Mouse (Mus musculus): ENCODE measurements at regions not wholly inside any gene's neighbourhood (a gene's known extent, or its start where the extent isn't known, plus 50 kb on each side); places are given as distances from the start of the nearest gene placed in this dataset.

DNA sequence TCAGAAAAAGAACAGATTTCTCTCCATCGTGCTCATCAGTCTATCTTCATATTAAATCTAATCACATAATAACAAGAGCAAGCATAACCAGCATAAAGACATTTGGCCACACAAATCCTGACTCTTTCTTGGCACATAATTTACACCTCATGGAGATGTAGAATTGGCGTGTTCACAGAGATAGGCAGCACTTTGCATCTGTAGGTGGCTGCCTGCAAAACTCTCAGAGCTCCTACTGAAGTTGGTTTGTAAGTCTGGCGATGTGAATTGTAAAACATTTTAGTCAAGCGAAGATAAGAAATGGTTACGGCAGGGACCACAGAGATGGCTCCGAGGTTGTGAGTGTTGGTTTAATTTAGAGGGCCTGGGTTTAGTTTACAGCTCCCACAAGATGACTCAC lies 419.0 kb downstream of the Adamts20 start:
- no peaks in the 10 kb centered on the region for H3K36me3 ChIP-seq
- H3K27me3 ChIP-seq: no peaks in the 10 kb centered on the region
- H3K27ac ChIP-seq: no peak overlapping the region
- DNase-seq: no peak
- H3K9me3 ChIP-seq (replicated peaks): no peaks in the 10 kb centered on the region
- 64% methylated on average over 6 of the region's 6 CpGs for WGBS (ENCODE audit: insufficient replicate concordance)
- no peaks in the 10 kb centered on the region for H3K4me1 ChIP-seq (replicated peaks)
- ATAC-seq (ENCODE audit: low read depth): no peak
- H3K4me3 ChIP-seq (replicated peaks): no peak overlapping the region
- no peak overlapping the region for H3K9ac ChIP-seq
- no peak overlapping the region for H3K4me2 ChIP-seq

GRCm38 (mm10) chr15:94045131-94045756 lies 420.0 kb downstream of the Adamts20 start:
- Histone ChIP-seq H3K9ac (no peak overlapping the region), H3K4me2 (no peak overlapping the region), H3K4me1 (replicated peaks) (no peaks in the 10 kb centered on the region), H3K27me3 (no peaks in the 10 kb centered on the region), H3K9me3 (replicated peaks) (no peaks in the 10 kb centered on the region), H3K4me3 (replicated peaks) (no peak overlapping the region), H3K36me3 (no peaks in the 10 kb centered on the region), H3K27ac (no peak overlapping the region)
- DNase-seq: no peak
- WGBS (ENCODE audit: insufficient replicate concordance): 61% methylated on average over 18 of the region's 18 CpGs
- ATAC-seq (ENCODE audit: low read depth): no peak

GRCm38 (mm10) chr15:94032957-94033356 lies 432.3 kb downstream of the Adamts20 start:
- ATAC-seq (ENCODE audit: low read depth) (no peak), DNase-seq (no peak)
- Histone ChIP-seq H3K27me3 (no peaks in the 10 kb centered on the region), H3K9me3 (replicated peaks) (no peaks in the 10 kb centered on the region; the same call in 1 of the 2 replicates), H3K9ac (no peak overlapping the region), H3K27ac (no peak overlapping the region), H3K4me3 (replicated peaks) (no peak overlapping the region), H3K36me3 (no peaks in the 10 kb centered on the region), H3K4me1 (replicated peaks) (no peaks in the 10 kb centered on the region), H3K4me2 (no peak overlapping the region)
- WGBS (ENCODE audit: insufficient replicate concordance): 50% methylated on average over 2 of the region's 2 CpGs

GRCm38 (mm10) chr15:94025996-94026696 lies 430.5 kb upstream of the Prickle1 start:
- 61% methylated on average over 16 of the region's 16 CpGs for WGBS (ENCODE audit: insufficient replicate concordance)
- no peak for ATAC-seq (ENCODE audit: low read depth)

DNA sequence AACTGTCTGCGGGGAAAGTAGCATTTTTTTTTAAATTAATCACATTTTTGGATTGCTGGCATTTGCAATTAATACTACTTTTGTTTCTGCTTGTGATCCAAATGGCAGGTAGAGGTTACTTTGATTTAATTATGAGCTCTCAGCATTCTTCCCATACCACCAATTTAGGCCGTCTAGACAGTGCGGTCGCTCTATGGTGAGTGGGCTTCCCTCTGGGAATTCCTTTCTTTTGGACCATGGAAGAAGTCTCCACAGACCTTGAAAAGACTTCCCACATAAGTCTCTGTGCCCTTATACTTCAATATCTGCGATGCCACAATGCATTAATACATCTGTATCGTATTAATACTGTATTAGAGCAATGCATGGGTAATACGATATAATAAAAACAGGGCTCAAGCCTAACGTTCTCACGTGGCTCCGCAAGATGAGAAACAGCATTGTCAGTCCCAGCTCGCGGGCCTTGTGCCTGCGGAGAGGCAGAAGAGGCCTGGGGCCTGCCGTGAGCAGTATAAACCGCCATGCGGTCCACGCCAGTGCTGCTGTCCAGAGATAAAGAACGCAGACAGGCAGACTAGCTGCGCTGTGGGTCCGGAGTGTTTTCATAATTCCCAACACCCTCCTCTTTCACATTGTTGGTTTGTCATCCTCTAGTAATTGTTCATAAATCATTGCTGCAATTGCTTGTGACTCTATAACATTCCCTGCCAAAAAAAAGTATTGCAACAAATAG lies 429.7 kb upstream of the Prickle1 start:
- WGBS (ENCODE audit: insufficient replicate concordance): 68% methylated on average over 20 of the region's 20 CpGs
- Histone ChIP-seq H3K9me3 (replicated peaks) (no peaks in the 10 kb centered on the region), H3K4me1 (replicated peaks) (no peaks in the 10 kb centered on the region), H3K27me3 (no peaks in the 10 kb centered on the region), H3K9ac (no peak overlapping the region), H3K27ac (no peak overlapping the region), H3K36me3 (no peaks in the 10 kb centered on the region), H3K4me3 (replicated peaks) (no peak overlapping the region), H3K4me2 (no peak overlapping the region)
- no peak for DNase-seq
- peak; percentile 59 for ATAC-seq (ENCODE audit: low read depth)

More at GRCm38 (mm10) chr15:94025996-94026696, 430.5 kb upstream of the Prickle1 start:
- DNase-seq: no peak
- Histone ChIP-seq H3K9ac (no peak overlapping the region), H3K4me1 (replicated peaks) (no peaks in the 10 kb centered on the region), H3K9me3 (replicated peaks) (no peaks in the 10 kb centered on the region), H3K27me3 (no peaks in the 10 kb centered on the region), H3K36me3 (no peaks in the 10 kb centered on the region), H3K4me3 (replicated peaks) (no peak overlapping the region), H3K4me2 (no peak overlapping the region), H3K27ac (no peak overlapping the region)

DNA sequence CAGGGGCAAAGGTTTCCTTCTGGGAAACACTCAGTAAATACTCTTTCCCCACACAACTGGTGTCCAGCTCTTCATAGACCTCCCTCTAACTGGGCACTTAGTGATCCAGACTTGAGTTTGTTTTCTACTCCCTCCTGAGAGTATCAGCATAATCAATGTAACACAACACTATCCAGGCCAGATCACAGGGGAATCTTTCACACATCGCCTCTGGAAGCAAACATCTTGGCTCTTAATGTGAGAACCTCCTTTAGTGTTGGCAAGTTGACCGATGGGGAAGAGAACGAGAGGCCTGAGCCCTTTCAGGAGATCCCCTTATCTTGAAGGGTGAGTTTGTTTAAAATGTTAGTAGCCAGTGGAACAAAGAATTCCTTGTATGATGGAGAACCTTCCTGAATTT lies 429.1 kb upstream of the Prickle1 start:
- H3K9me3 ChIP-seq (replicated peaks): no peaks in the 10 kb centered on the region
- H3K4me3 ChIP-seq (replicated peaks): no peak overlapping the region
- 56% methylated on average over 3 of the region's 3 CpGs for WGBS (ENCODE audit: insufficient replicate concordance)
- no peaks in the 10 kb centered on the region for H3K27me3 ChIP-seq
- H3K27ac ChIP-seq: no peak overlapping the region
- no peaks in the 10 kb centered on the region for H3K36me3 ChIP-seq
- H3K4me2 ChIP-seq: no peak overlapping the region
- no peak overlapping the region for H3K9ac ChIP-seq
- no peak for ATAC-seq (ENCODE audit: low read depth)
- H3K4me1 ChIP-seq (replicated peaks): no peaks in the 10 kb centered on the region
- no peak for DNase-seq

DNA sequence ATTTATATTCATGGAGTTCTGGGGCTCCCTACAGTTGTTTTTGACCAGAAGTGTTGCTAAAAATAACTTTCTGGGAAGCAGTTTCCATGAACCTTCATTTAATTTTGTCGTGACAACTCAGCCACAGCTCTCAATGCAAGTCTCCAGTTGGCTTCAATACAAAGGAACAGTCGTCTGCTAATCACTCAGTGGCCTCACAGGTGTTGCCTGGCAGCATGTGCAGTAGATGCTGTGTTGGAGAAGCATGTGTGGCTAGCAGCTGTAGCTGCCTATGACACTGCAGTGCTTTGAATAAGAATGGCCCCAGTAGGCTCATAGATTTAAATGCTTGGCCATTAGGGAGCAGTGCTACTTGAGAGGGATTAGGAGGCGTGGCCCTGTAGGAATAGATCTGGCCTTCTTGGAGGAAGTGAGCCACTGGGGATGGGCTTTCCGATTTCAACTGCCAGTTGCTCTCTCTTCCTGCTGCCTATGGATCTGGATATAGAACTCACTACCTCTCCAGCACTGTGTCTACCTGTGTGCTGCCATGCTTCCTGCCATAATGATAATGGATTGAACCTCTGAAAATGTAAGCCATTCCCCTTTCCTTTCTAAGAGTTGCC lies 428.5 kb upstream of the Prickle1 start:
- Histone ChIP-seq H3K36me3 (no peaks in the 10 kb centered on the region), H3K4me1 (replicated peaks) (no peaks in the 10 kb centered on the region), H3K27me3 (no peaks in the 10 kb centered on the region), H3K27ac (no peak overlapping the region), H3K4me3 (replicated peaks) (no peak overlapping the region), H3K9me3 (replicated peaks) (0 out of 2 replicates have a peak, but pooled peaks cover 3% of the 10 kb centered on the region), H3K4me2 (no peak overlapping the region), H3K9ac (no peak overlapping the region)
- DNase-seq (no peak), ATAC-seq (ENCODE audit: low read depth) (no peak)
- 50% methylated on average over 4 of the region's 4 CpGs for WGBS (ENCODE audit: insufficient replicate concordance)

DNA sequence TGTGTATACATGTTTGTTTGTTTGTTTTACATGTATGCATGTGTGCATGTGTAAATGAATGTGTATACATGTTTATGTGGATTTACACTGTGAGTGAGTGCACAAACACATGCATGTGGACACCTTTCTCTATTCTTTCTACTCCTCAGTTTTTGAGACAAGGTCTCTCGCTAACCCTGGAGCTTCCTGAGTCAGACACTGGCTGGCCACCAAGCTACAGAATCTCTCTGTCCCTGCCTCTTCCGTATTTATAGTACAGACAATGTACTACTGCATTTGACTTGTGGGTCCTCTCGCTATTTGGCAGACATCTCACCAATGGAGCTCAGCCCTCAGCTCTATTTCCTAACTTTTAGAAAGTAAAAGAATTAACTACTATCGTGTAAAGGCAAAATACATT lies 427.8 kb upstream of the Prickle1 start:
- Histone ChIP-seq H3K27ac (no peak overlapping the region), H3K4me2 (no peak overlapping the region), H3K36me3 (no peaks in the 10 kb centered on the region), H3K9me3 (replicated peaks) (0 out of 2 replicates have a peak, but pooled peaks cover 3% of the 10 kb centered on the region), H3K9ac (no peak overlapping the region), H3K4me3 (replicated peaks) (no peak overlapping the region), H3K27me3 (no peaks in the 10 kb centered on the region), H3K4me1 (replicated peaks) (no peaks in the 10 kb centered on the region)
- WGBS (ENCODE audit: insufficient replicate concordance): 64% methylated on average over 4 of the region's 4 CpGs
- DNase-seq: no peak
- no peak for ATAC-seq (ENCODE audit: low read depth)

GRCm38 (mm10) chr15:94017814-94018213 lies 422.1 kb upstream of the Prickle1 start:
- DNase-seq (no peak), ATAC-seq (ENCODE audit: low read depth) (no peak)
- Histone ChIP-seq H3K9me3 (replicated peaks) (0 out of 2 replicates have a peak, but pooled peaks cover 3% of the 10 kb centered on the region), H3K4me1 (replicated peaks) (no peaks in the 10 kb centered on the region), H3K27ac (no peak overlapping the region), H3K4me3 (replicated peaks) (no peak overlapping the region), H3K4me2 (no peak overlapping the region), H3K9ac (no peak overlapping the region), H3K36me3 (no peaks in the 10 kb centered on the region), H3K27me3 (no peaks in the 10 kb centered on the region)
- 61% methylated on average over 9 of the region's 9 CpGs for WGBS (ENCODE audit: insufficient replicate concordance)

DNA sequence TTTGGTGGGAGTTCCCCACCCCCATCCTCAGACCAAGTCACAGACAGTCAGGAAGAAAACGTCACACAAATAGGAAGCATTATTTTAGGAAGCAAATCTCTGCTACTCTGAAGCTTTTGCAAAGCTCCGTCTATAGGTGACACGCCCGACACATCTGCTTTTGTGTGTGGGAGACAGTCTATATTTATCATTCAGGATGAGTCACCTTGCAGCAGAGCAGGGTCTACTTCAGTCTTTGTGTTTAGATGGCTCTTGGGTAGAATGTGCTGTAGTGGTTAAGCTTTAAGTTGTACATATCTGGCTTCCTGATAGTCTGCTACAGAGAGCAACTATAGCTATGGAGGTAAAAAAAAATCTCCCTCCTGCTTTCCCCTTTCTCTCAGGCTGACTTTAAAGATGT lies 415.8 kb upstream of the Prickle1 start:
- no peaks in the 10 kb centered on the region for H3K36me3 ChIP-seq
- no peak overlapping the region for H3K9ac ChIP-seq
- DNase-seq (no peak), ATAC-seq (ENCODE audit: low read depth) (no peak)
- H3K4me3 ChIP-seq (replicated peaks): no peak overlapping the region
- no peaks in the 10 kb centered on the region for H3K27me3 ChIP-seq
- no peak overlapping the region for H3K27ac ChIP-seq
- WGBS (ENCODE audit: insufficient replicate concordance): 29% methylated on average over 4 of the region's 4 CpGs
- H3K4me2 ChIP-seq: no peak overlapping the region
- no peaks in the 10 kb centered on the region for H3K9me3 ChIP-seq (replicated peaks)
- no peaks in the 10 kb centered on the region for H3K4me1 ChIP-seq (replicated peaks)

DNA sequence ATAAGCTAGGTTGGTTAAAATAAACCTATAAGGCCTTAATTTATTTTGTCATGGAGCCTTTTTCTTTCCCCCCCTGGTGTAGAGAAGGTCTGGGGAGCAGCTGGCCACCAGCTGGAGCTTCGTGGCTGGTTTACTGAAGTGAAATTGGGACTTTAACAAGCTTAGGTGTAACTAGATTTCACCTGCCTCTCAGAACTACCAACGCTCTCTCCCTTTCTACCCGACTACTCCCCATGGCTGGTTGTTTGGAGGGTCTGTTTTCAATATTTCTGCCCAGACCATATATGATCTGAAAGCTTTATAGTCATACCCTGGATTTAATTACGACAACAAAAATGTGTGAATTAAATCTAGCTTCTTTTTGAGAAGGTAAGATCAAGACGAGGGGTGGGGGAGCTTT lies 410.4 kb upstream of the Prickle1 start:
- H3K4me1 ChIP-seq (replicated peaks): no peaks in the 10 kb centered on the region
- no peak overlapping the region for H3K4me2 ChIP-seq
- 57% methylated on average over 5 of the region's 5 CpGs for WGBS (ENCODE audit: insufficient replicate concordance)
- no peak overlapping the region for H3K27ac ChIP-seq
- ATAC-seq (ENCODE audit: low read depth) (no peak), DNase-seq (no peak)
- H3K4me3 ChIP-seq (replicated peaks): no peak overlapping the region
- H3K9me3 ChIP-seq (replicated peaks): no peaks in the 10 kb centered on the region
- no peaks in the 10 kb centered on the region for H3K27me3 ChIP-seq
- H3K9ac ChIP-seq: no peak overlapping the region
- H3K36me3 ChIP-seq: no peaks in the 10 kb centered on the region
